Mouse (Mus musculus) mouse trophoblast stem cell (cell line): Measurements from ENCODE around the gene Cxcl10.

Experiments
- in situ Hi-C, 2 experiments: fragments of 300-500 bp; cut with MseI, MboI; formaldehyde crosslinking; loops; 2 replicates in 1 of 2; 3 replicates in 1 of 2; pipeline ENCODE4 v1.15.1; 2025

Cxcl10 gene

GRCm38 (mm10) chr5:92348794-92349413, at the start of gene Cxcl10:
Cxcl10 (minus strand) TSS chr5:92348889.
- in situ Hi-C loops: no loop called here

GRCm38 (mm10) chr5:92398153-92398552, 49.5 kb upstream of the Cxcl10 start:
- in situ Hi-C loops: no loop called here

GRCm38 (mm10) chr5:92396476-92396875, 47.8 kb upstream of the Cxcl10 start:
- in situ Hi-C loops: no loop called here

- in situ Hi-C loops: no loop called here
Measured at GRCm38 (mm10) chr5:92395764-92396163, 47.1 kb upstream of the Cxcl10 start.

- in situ Hi-C loops: no loop called here
Measured at GRCm38 (mm10) chr5:92393863-92394262, 45.2 kb upstream of the Cxcl10 start.

GRCm38 (mm10) chr5:92392542-92392941, 43.9 kb upstream of the Cxcl10 start:
- in situ Hi-C loops: no loop called here

- in situ Hi-C loops: no loop called here
Measured at GRCm38 (mm10) chr5:92390615-92391014, 41.9 kb upstream of the Cxcl10 start.

- in situ Hi-C loops: no loop called here
Measured at GRCm38 (mm10) chr5:92389977-92390376, 41.3 kb upstream of the Cxcl10 start.

- in situ Hi-C loops: no loop called here
Measured at GRCm38 (mm10) chr5:92387433-92387832, 38.7 kb upstream of the Cxcl10 start.

- in situ Hi-C loops: no loop called here
Measured at GRCm38 (mm10) chr5:92386643-92387042, 38.0 kb upstream of the Cxcl10 start.

- in situ Hi-C loops: no loop called here
Measured at GRCm38 (mm10) chr5:92386102-92386501, 37.4 kb upstream of the Cxcl10 start.

GRCm38 (mm10) chr5:92384855-92385254, 36.2 kb upstream of the Cxcl10 start:
- in situ Hi-C loops: loop anchor here (5.0 kb wide), 1 partner anchor 73 kb away; the partner anchor contains the start of gene Sdad1 (in 2 of the 2)

- in situ Hi-C loops: loop anchor here (5.0 kb wide), 1 partner anchor 71 kb away; the partner anchor contains the start of gene Sdad1 (in 2 of the 2)
Measured at GRCm38 (mm10) chr5:92383747-92384146, 35.1 kb upstream of the Cxcl10 start.

GRCm38 (mm10) chr5:92382349-92382679, 33.6 kb upstream of the Cxcl10 start:
- in situ Hi-C loops: loop anchor here (5.0 kb wide), 1 partner anchor 70 kb away; the partner anchor contains the start of gene Sdad1 (in 2 of the 2)

GRCm38 (mm10) chr5:92381550-92382348, 33.1 kb upstream of the Cxcl10 start:
- in situ Hi-C loops: loop anchor here (5.0 kb wide), 1 partner anchor 69 kb away; the partner anchor contains the start of gene Sdad1 (in 2 of the 2)

- in situ Hi-C loops: no loop called here
Measured at GRCm38 (mm10) chr5:92376795-92377405, 28.2 kb upstream of the Cxcl10 start.

GRCm38 (mm10) chr5:92375368-92375767, 26.7 kb upstream of the Cxcl10 start:
- in situ Hi-C loops: no loop called here

- in situ Hi-C loops: no loop called here
Measured at GRCm38 (mm10) chr5:92374721-92375142, 26.0 kb upstream of the Cxcl10 start.

GRCm38 (mm10) chr5:92372605-92373004, 23.9 kb upstream of the Cxcl10 start:
- in situ Hi-C loops: no loop called here

- in situ Hi-C loops: no loop called here
Measured at GRCm38 (mm10) chr5:92371361-92371976, 22.8 kb upstream of the Cxcl10 start.

- in situ Hi-C loops: no loop called here
Measured at GRCm38 (mm10) chr5:92370891-92371290, 22.2 kb upstream of the Cxcl10 start.

GRCm38 (mm10) chr5:92370392-92370791, 21.7 kb upstream of the Cxcl10 start:
- in situ Hi-C loops: no loop called here
